Mouse (Mus musculus) testis, postnatal 10 days (tissue): Measurements from ENCODE around the gene Fam193b.

ENCODE experiments used
- DNase-seq: peaks from one replicate; pipeline ENCODE4 v3.0.0; 2021; ENCODE audit warnings: low spot score

Fam193b gene

GRCm38 (mm10) chr13:55495702-55496101 lies 75.2 kb downstream of the Fam193b start:
- DNase-seq: no peak

DNA sequence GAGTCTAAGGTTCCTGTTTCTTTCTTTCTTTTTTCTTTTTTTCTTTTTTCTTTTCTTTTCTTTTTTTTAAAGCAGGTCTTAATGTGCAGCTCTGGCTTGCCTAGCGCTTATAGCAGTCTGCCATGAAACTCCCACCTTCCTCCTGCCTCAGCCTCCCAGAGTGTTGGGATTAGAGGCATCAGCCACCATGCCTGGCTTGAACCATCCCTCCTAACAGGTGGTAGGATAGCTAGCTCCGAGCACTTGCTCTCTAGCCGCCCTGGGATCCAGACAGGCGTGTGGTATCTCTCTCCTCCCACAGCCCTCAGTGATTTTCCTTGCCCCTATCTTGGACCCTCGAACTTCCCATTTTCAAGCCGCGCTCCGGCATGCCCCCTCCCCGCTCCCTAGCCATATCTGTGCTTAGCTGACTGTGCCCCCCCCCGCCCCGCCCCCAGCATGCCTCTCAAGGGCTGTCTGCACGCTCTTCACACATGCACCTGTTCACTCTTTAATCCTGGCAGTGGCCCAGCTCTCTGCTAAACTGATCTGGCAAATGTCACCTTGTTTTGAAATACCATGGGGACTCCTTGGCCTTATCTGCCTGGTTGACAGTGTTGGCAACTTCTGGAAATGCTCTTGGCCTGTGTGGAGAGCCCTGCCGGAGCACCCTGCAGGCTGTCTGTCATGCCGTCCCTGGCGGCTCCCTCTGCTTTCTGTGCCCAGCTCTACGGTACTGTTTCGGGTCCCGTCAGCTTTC lies 75.9 kb downstream of the Fam193b start:
- DNase-seq: peak; percentile 63

DNA sequence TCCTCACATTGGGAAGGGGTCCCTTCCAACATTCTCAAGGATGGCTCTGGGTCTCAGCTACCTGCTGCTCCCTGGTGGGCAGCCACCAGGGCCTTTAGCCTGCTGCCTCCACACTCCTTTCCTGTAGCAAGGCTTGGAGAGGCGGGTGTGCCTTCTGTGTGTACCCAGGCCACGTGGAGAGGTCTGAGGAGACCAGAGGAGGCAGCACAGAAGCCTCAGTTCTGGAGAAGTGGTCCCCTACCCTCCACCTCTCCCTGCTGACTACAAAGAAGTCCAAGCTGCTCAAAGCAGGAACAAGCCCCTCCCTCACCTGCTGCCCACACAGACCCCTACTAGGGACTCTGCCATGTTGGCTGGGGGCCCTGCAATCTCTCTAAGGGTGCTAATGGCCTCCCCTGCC lies 76.7 kb downstream of the Fam193b start:
- no peak for DNase-seq
